Mouse (Mus musculus): ENCODE measurements at regions not wholly inside any gene's neighbourhood (a gene's known extent, or its start where the extent isn't known, plus 50 kb on each side); places are given as distances from the start of the nearest gene placed in this dataset.

- Histone ChIP-seq H3K27ac (ENCODE audit: low read length) (no peak overlapping the region), H3K4me3 (replicated peaks; ENCODE audit: low read length) (no peak overlapping the region), H3K4me2 (ENCODE audit: low read length) (no peak overlapping the region), H3K4me1 (replicated peaks; ENCODE audit: control insufficient read depth, insufficient read depth, low read length) (no peaks in the 10 kb centered on the region), H3K36me3 (ENCODE audit: control insufficient read depth, insufficient read depth) (no peaks in the 10 kb centered on the region), H3K9me3 (ENCODE audit: control insufficient read depth, low read length) (no peaks in the 10 kb centered on the region), H3K27me3 (replicated peaks; ENCODE audit: control insufficient read depth, insufficient read depth, low read length) (no peaks in the 10 kb centered on the region), H3K9ac (replicated peaks; ENCODE audit: low read depth, low read length) (no peak overlapping the region)
- ATAC-seq: no peak
Observed at GRCm38 (mm10) chr11:31462440-31462839, 92.6 kb upstream of the Stc2 start.

GRCm38 (mm10) chr11:31461824-31462223 lies 92.0 kb upstream of the Stc2 start:
- Histone ChIP-seq H3K4me1 (replicated peaks; ENCODE audit: control insufficient read depth, insufficient read depth, low read length) (no peaks in the 10 kb centered on the region), H3K36me3 (ENCODE audit: control insufficient read depth, insufficient read depth) (no peaks in the 10 kb centered on the region), H3K4me2 (ENCODE audit: low read length) (no peak overlapping the region), H3K27me3 (replicated peaks; ENCODE audit: control insufficient read depth, insufficient read depth, low read length) (no peaks in the 10 kb centered on the region), H3K9me3 (ENCODE audit: control insufficient read depth, low read length) (no peaks in the 10 kb centered on the region), H3K27ac (ENCODE audit: low read length) (no peak overlapping the region), H3K9ac (replicated peaks; ENCODE audit: low read depth, low read length) (no peak overlapping the region), H3K4me3 (replicated peaks; ENCODE audit: low read length) (no peak overlapping the region)
- WGBS: 74% methylated on average over 4 of the region's 4 CpGs
- ATAC-seq: no peak

DNA sequence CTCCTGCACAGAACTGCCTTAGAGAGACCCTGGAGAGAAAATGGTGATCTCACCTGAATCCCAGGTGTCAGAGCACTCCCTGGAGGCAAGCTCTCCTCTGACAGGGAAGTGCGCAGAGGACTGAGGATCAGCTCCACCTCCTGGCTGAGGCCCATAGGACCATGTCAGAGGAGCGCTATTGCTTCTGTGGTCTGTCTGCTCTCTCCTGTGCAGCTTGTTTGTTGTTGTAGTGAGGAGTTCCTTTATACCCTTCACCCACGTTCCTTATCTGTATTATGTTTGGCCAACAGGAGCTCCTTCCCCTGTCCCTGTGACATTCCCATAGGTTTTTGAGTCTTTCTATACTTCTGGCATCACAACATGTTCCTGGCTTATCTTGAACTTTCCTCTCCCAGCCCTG lies 91.5 kb upstream of the Stc2 start:
- no peak overlapping the region for H3K4me2 ChIP-seq (ENCODE audit: low read length)
- H3K36me3 ChIP-seq (ENCODE audit: control insufficient read depth, insufficient read depth): no peaks in the 10 kb centered on the region
- no peak overlapping the region for H3K9ac ChIP-seq (replicated peaks; ENCODE audit: low read depth, low read length)
- ATAC-seq: no peak
- no peaks in the 10 kb centered on the region for H3K4me1 ChIP-seq (replicated peaks; ENCODE audit: control insufficient read depth, insufficient read depth, low read length)
- no peak overlapping the region for H3K4me3 ChIP-seq (replicated peaks; ENCODE audit: low read length)
- no peaks in the 10 kb centered on the region for H3K27me3 ChIP-seq (replicated peaks; ENCODE audit: control insufficient read depth, insufficient read depth, low read length)
- 59% methylated on average over 3 of the region's 3 CpGs for whole genome bisulfite sequencing
- H3K27ac ChIP-seq (ENCODE audit: low read length): no peak overlapping the region
- H3K9me3 ChIP-seq (ENCODE audit: control insufficient read depth, low read length): no peaks in the 10 kb centered on the region

GRCm38 (mm10) chr11:31427374-31427773 lies 57.5 kb upstream of the Stc2 start:
- no peaks in the 10 kb centered on the region for H3K36me3 ChIP-seq (ENCODE audit: control insufficient read depth, insufficient read depth)
- no peaks in the 10 kb centered on the region; the same call in 1 of the 2 replicates for H3K9me3 ChIP-seq (ENCODE audit: control insufficient read depth, low read length)
- ATAC-seq: no peak
- H3K4me2 ChIP-seq (ENCODE audit: low read length): no peak overlapping the region
- H3K9ac ChIP-seq (replicated peaks; ENCODE audit: low read depth, low read length): no peak overlapping the region
- no peak overlapping the region for H3K4me3 ChIP-seq (replicated peaks; ENCODE audit: low read length)
- WGBS: 95% methylated on average over 2 of the region's 2 CpGs
- H3K27me3 ChIP-seq (replicated peaks; ENCODE audit: control insufficient read depth, insufficient read depth, low read length): no peaks in the 10 kb centered on the region
- H3K4me1 ChIP-seq (replicated peaks; ENCODE audit: control insufficient read depth, insufficient read depth, low read length): no peaks in the 10 kb centered on the region
- H3K27ac ChIP-seq (ENCODE audit: low read length): no peak overlapping the region
